Comparison of ENCODE assay signal across 10 mouse cellular contexts in genomic region chr6:84656680-84657079, GRCm38 (mm10).
DNase-seq lines count a peak whose midpoint lies in the region; ATAC-seq and TF ChIP-seq lines count a peak whose summit lies in the region.
"Had no signal": no experiment of that assay in that cellular context is flagged by ENCODE, and none has a peak within 500 bp of the region (broad histone marks: within the 10 kb centered on the region; RNA-seq: fewer than 3 reads in every experiment).

No protein-coding gene starts in this region.

- H3K4me3 ChIP-seq in MEL (ENCODE audit: control insufficient read depth in 1 of 2, insufficient read depth in 1 of 2, low read depth in 2 of 2, low read length in 2 of 2) = no peak overlapping the region
- no peak overlapping the region for H3K4me3 ChIP-seq in embryonic facial prominence, embryonic 11.5 days (ENCODE audit: low read depth, low read length)
- H3K4me3 ChIP-seq in hindbrain, embryonic 14.5 days (replicated peaks; ENCODE audit: low read length) = no peak overlapping the region
- H3K4me3 ChIP-seq: neural tube, embryonic 12.5 days had no signal

- no peaks in the 10 kb centered on the region for H3K79me2 ChIP-seq in MEL (ENCODE audit: control insufficient read depth, insufficient read depth, low read length, poor library complexity)

- TF ChIP-seq RAD21 in MEL (IDR thresholded peaks at IDR 0.05; ENCODE audit: low read depth, low read length) = no peak

- H3K4me1 ChIP-seq in MEL (ENCODE audit: control insufficient read depth in 1 of 2, insufficient read depth in 2 of 2, low read length in 2 of 2) = peaks cover 5 to 10% of the 10 kb centered on the region in 2 experiments
- no peaks in the 10 kb centered on the region for H3K4me1 ChIP-seq in embryonic facial prominence, embryonic 11.5 days (ENCODE audit: control insufficient read depth, insufficient read depth, low read length)
- no peaks in the 10 kb centered on the region for H3K4me1 ChIP-seq in hindbrain, embryonic 14.5 days (replicated peaks; ENCODE audit: control insufficient read depth, insufficient read depth, low read length)
- H3K4me1 ChIP-seq: neural tube, embryonic 12.5 days had no signal

- H3K4me2 ChIP-seq in embryonic facial prominence, embryonic 11.5 days (ENCODE audit: low read depth, low read length) = no peak overlapping the region
- no peak overlapping the region for H3K4me2 ChIP-seq in hindbrain, embryonic 14.5 days (replicated peaks)
- H3K4me2 ChIP-seq: neural tube, embryonic 12.5 days had no signal

- ATAC-seq in embryonic facial prominence, embryonic 11.5 days (replicated peaks; ENCODE audit: insufficient number of reproducible peaks, low FRiP score, low TSS enrichment, low read depth) = no peak
- no peak for ATAC-seq in hindbrain, embryonic 14.5 days (ENCODE audit: low FRiP score)

- peak; percentile 21 for DNase-seq in kidney, postnatal 10 days
- no peak for DNase-seq in kidney, adult 8-10 months
- DNase-seq in MEL (ENCODE audit: low read depth, low spot score) = peak; percentile 13
- peak; percentile 77 for DNase-seq in embryonic facial prominence, embryonic 11.5 days (ENCODE audit: low spot score)
- peak; percentile 65 for DNase-seq in naive thymus-derived CD4-positive, alpha-beta T cell, adult 2 months (ENCODE audit: low read depth)
- DNase-seq in ovary, postnatal 10 days (ENCODE audit: low spot score) = no peak
- no peak for DNase-seq in hindbrain, embryonic 14.5 days (ENCODE audit: low spot score)
- DNase-seq in layer of hippocampus, adult 9-10 months (ENCODE audit: low spot score) = no peak

- WGBS in embryonic facial prominence, embryonic 11.5 days = 25% methylated on average over 2 of the region's 2 CpGs
- WGBS in hindbrain, embryonic 14.5 days = 56% methylated on average over 2 of the region's 2 CpGs

- peak in 1 of 2 experiments; percentile 21; a peak in 2 of 4 replicates for TF ChIP-seq EP300 in MEL (IDR thresholded peaks at IDR 0.05; ENCODE audit: low read depth in 1 of 2, low read length in 2 of 2)

- no peak overlapping the region for H3K27ac ChIP-seq in MEL (ENCODE audit: control insufficient read depth, low read depth, low read length)
- no peak overlapping the region for H3K27ac ChIP-seq in embryonic facial prominence, embryonic 11.5 days (replicated peaks; ENCODE audit: low read depth, low read length)
- H3K27ac ChIP-seq in hindbrain, embryonic 14.5 days = no peak overlapping the region
- H3K27ac ChIP-seq: neural tube, embryonic 12.5 days had no signal

- no peak overlapping the region for H3K9ac ChIP-seq in MEL (ENCODE audit: control insufficient read depth, low read depth, low read length, poor library complexity, severe bottlenecking)
- no peak overlapping the region for H3K9ac ChIP-seq in embryonic facial prominence, embryonic 11.5 days (replicated peaks; ENCODE audit: low read length)
- H3K9ac ChIP-seq in hindbrain, embryonic 14.5 days = no peak overlapping the region
- H3K9ac ChIP-seq: neural tube, embryonic 12.5 days had no signal

- peaks cover 0 to 12% of the 10 kb centered on the region in 2 experiments; a peak in 2 of 4 replicates for H3K36me3 ChIP-seq in MEL (ENCODE audit: control insufficient read depth in 1 of 2, insufficient read depth in 2 of 2, low read length in 2 of 2)
- no peaks in the 10 kb centered on the region for H3K36me3 ChIP-seq in embryonic facial prominence, embryonic 11.5 days (replicated peaks; ENCODE audit: control insufficient read depth, insufficient read depth, low read depth, low read length)
- no peaks in the 10 kb centered on the region for H3K36me3 ChIP-seq in hindbrain, embryonic 14.5 days (replicated peaks; ENCODE audit: control insufficient read depth, insufficient read depth)
- H3K36me3 ChIP-seq: G1E; neural tube, embryonic 12.5 days had no signal

- no peaks in the 10 kb centered on the region for H3K27me3 ChIP-seq in MEL (ENCODE audit: control insufficient read depth in 1 of 2, insufficient read depth in 2 of 2, low read length in 2 of 2)
- H3K27me3 ChIP-seq in embryonic facial prominence, embryonic 11.5 days (ENCODE audit: control insufficient read depth, insufficient read depth, low read length) = no peaks in the 10 kb centered on the region
- H3K27me3 ChIP-seq in hindbrain, embryonic 14.5 days (ENCODE audit: control insufficient read depth, insufficient read depth, low read length) = no peaks in the 10 kb centered on the region
- H3K27me3 ChIP-seq: neural tube, embryonic 12.5 days had no signal

- no peaks in the 10 kb centered on the region for H3K9me3 ChIP-seq in MEL (replicated peaks; ENCODE audit: insufficient read depth, low read length)
- H3K9me3 ChIP-seq in embryonic facial prominence, embryonic 11.5 days (replicated peaks; ENCODE audit: control insufficient read depth, low read length) = no peaks in the 10 kb centered on the region
- no peaks in the 10 kb centered on the region for H3K9me3 ChIP-seq in hindbrain, embryonic 14.5 days (ENCODE audit: control insufficient read depth, low read length)
- H3K9me3 ChIP-seq: G1E; neural tube, embryonic 12.5 days had no signal

- no peak for TF ChIP-seq CTCF in MEL (IDR thresholded peaks at IDR 0.05 in 2 of 3, conservative IDR thresholded peaks at IDR 0.05 in 1 of 3; ENCODE audit: control insufficient read depth in 1 of 3, insufficient read depth in 1 of 3, low read depth in 2 of 3, low read length in 3 of 3, poor library complexity in 1 of 3, severe bottlenecking in 1 of 3)

- TF ChIP-seq POLR2A in MEL (IDR thresholded peaks at IDR 0.05; ENCODE audit: control insufficient read depth in 1 of 2, insufficient read depth in 1 of 2, low read depth in 1 of 2, low read length in 2 of 2, poor library complexity in 1 of 2) = no peak

TF ChIP-seq in MEL, 35 proteins besides CTCF, POLR2A, EP300 and RAD21:
- TF ChIP-seq HCFC1 (IDR thresholded peaks at IDR 0.05; ENCODE audit: low read depth, low read length) (no peak), GATA1 (IDR thresholded peaks at IDR 0.05; ENCODE audit: low read depth, low read length) (0 out of 2 replicates have a peak, but pooled peaks have one; percentile 39)
TF ChIP-seq in MEL: peak in this region for 1.

Comparison
In these comparisons a context has a peak if more than half of its experiments do, and no peak if none do; other contexts are left out.
1. DNase-seq: peak in kidney, postnatal 10 days (single experiment), MEL (single experiment), embryonic facial prominence, embryonic 11.5 days (single experiment) and naive thymus-derived CD4-positive, alpha-beta T cell, adult 2 months (single experiment); none in kidney, adult 8-10 months (0 of 2), ovary, postnatal 10 days (single experiment), hindbrain, embryonic 14.5 days (single experiment) and layer of hippocampus, adult 9-10 months (single experiment).